Mouse (Mus musculus) limb, embryonic 15.5 days (tissue): ENCODE results near the gene Nrbp1. TPM values are rescaled to one million over a fixed set of nuclear protein-coding genes. Genes with fewer than 3 reads are reported as not detected.

Experiments
- ATAC-seq: fragments of 200-750 bp; cut with Nextera tagmentation; 2 replicates; pipeline ENCODE4 v1.8.0; 2017; ENCODE audit warnings: low read depth, moderate TSS enrichment; ENCODE audit not compliant: insufficient number of reproducible peaks, low FRiP score, low TSS enrichment
- H3K27ac ChIP-seq: fragments of 300-500 bp; sonication (generic); 2 replicates; pipeline ENCODE4 v1.5.1; 2015; ENCODE audit warnings: moderate library complexity, mild to moderate bottlenecking, inconsistent platforms
- H3K27me3 ChIP-seq: fragments of 300-500 bp; sonication (generic); 2 replicates; pipeline ENCODE4 v1.6.1; 2015; ENCODE audit warnings: inconsistent platforms
- H3K36me3 ChIP-seq: fragments of 300-500 bp; sonication (generic); 2 replicates; pipeline ENCODE4 v1.6.1; 2015; ENCODE audit warnings: inconsistent platforms
- H3K4me1 ChIP-seq: fragments of 300-500 bp; sonication (generic); 2 replicates; pipeline ENCODE4 v1.6.1; 2015; ENCODE audit warnings: inconsistent platforms
- H3K4me2 ChIP-seq: fragments of 300-500 bp; sonication (generic); 2 replicates; pipeline ENCODE4 v1.6.1; 2015; ENCODE audit warnings: mild to moderate bottlenecking, inconsistent platforms
- H3K4me3 ChIP-seq: fragments of 300-500 bp; sonication (generic); 2 replicates; pipeline ENCODE4 v1.5.1; 2015; ENCODE audit warnings: mild to moderate bottlenecking, inconsistent platforms
- H3K9ac ChIP-seq: fragments of 300-500 bp; sonication (generic); 2 replicates; pipeline ENCODE4 v1.6.1; 2015; ENCODE audit warnings: inconsistent platforms
- H3K9me3 ChIP-seq: fragments of 300-500 bp; sonication (generic); 2 replicates; pipeline ENCODE4 v1.6.1; 2016; ENCODE audit warnings: inconsistent platforms
- WGBS: fragments of 180-500 bp; shearing (Covaris S2); methylation state at CpG from one replicate; pipeline ENCODE4 v1.1.7; 2015; 5-methylcytosine and 5-hydroxymethylcytosine counted together
- polyA plus RNA-seq: library from polyadenylated mRNA; unstranded; fragments of >200 nt; fragmentation: Nextera tagmentation; extraction: Ambion mirVana; gene quantifications from 2 replicates; pipeline ENCODE4 v1.2.1, GENCODE M21; 2015

Gene Nrbp1
- polyA plus RNA-seq, 1 experiment from 2014 or later = 167 TPM

DNA sequence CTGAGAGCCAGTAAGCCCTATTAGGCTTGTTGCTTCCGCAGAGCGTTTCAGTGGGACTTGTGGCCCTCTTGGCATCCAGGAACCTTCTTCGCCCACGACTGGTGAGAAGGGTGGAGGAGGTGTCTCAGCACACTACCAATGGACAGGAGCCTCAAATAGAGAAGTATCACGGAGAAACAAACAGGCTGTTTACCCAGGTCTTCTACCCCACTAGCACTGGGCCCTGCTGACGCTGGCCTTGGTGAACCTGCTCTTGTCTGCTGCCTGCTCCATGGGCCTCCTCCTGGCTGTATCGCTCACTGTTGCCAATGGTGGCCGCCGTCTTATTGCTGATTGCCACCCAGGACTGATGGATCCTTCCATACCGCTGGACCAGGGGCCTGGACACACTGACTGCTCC is 11.5 kb downstream of the Nrbp1 start:
- 52% methylated on average over 10 of the region's 10 CpGs for WGBS
- H3K27ac ChIP-seq = no peak overlapping the region

DNA sequence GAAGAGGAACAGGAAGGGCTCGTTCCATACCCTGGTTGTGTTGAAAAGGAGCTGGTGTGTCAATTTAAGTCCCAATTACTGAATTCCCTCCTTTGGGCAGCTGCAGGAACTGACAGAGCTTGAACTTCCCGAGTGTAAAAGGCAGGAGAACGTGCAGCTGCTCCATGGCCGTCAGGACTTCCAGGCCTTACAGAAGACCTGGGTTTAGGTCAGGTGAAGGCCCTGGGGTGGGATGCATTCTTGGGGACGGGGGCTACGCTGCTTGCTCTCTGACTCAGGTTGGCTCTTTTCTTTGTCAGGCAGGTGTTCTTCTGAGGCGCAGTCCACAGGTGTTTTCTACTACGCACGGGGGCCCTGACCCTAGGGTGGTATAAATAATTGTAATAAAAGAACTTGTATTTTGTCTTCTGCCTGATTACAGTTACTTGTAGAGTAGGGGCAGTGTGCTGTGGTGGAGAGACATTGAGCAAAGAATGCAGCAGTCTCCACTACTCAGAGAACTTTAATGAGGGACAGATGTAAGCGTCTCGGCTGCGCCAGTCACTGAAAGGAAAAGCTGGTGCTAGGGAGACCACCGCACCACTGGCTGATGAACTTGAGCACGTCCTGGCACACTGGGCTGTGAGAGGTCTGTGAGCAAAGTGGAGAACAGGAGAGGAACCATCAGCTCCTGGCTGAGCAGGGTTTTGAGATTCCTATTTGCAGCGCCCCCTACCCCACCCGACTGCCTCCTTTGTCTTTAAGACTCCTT is 12.3 kb downstream of the Nrbp1 start:
- Histone ChIP-seq H3K36me3 (peaks cover 73% of the 10 kb centered on the region), H3K4me2 (no peak overlapping the region), H3K9me3 (no peaks in the 10 kb centered on the region), H3K9ac (no peak overlapping the region), H3K27ac (peak overlapping the region; percentile 67; the same call in 1 of the 2 replicates), H3K4me1 (peaks cover 43% of the 10 kb centered on the region), H3K4me3 (no peak overlapping the region), H3K27me3 (no peaks in the 10 kb centered on the region)
- 46% methylated on average over 16 of the region's 16 CpGs for WGBS
- ATAC-seq = peak; percentile 26; the same call in 1 of the 2 replicates

More for the DNA sequence above, 11.5 kb downstream of the Nrbp1 start:
- Histone ChIP-seq H3K36me3 (peaks cover 74% of the 10 kb centered on the region), H3K9me3 (no peaks in the 10 kb centered on the region), H3K4me3 (peak overlapping the region; percentile 35), H3K9ac (no peak overlapping the region), H3K27me3 (no peaks in the 10 kb centered on the region), H3K4me2 (peak overlapping the region; percentile 43), H3K4me1 (peaks cover 43% of the 10 kb centered on the region)
- no peak for ATAC-seq

DNA sequence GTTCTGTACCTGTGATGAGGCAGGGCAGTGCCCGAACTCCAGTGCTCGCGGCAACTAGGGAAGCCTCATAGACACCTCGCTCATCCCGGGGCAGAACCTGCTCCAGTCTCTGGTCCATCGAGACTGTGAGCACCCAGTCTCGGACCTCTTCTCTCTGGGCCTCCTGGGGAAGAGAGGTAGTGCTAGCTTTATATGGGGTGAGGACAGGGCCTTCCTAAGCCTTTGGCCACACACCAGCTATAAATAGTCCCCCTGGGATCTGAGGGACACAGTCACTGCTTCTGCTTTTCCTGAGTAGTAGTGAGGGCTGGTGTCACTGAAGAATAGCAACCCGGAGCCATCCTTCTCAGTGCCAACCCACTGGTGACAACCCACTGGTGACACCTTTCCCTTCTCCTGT is 13.1 kb downstream of the Nrbp1 start:
- Histone ChIP-seq H3K4me2 (no peak overlapping the region), H3K4me1 (peaks cover 43% of the 10 kb centered on the region), H3K9ac (no peak overlapping the region), H3K4me3 (no peak overlapping the region), H3K9me3 (no peaks in the 10 kb centered on the region), H3K27me3 (no peaks in the 10 kb centered on the region), H3K36me3 (peaks cover 67% of the 10 kb centered on the region), H3K27ac (peak overlapping the region; percentile 59)
- WGBS = 90% methylated on average over 8 of the region's 8 CpGs
- no peak for ATAC-seq

DNA sequence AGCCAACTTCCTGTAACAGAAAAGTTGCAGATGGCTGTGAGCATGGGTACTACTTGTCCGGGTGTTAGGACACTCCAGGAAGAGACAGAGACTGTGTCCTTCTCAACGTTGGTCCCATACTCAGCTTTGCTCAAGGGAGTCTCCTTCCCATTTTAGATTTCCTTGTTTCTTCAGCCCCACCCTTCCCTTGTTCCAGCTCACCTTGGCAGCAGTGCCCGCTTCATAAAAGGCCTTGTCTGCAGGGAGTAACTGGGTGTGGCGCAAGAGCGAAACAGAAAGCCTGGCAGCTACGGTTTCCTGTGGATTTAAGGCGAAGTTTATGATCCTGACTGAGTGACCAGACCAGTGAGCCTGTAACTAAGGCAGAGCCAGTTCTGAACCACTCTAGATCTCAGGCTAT is 13.8 kb downstream of the Nrbp1 start:
- Histone ChIP-seq H3K4me1 (peaks cover 43% of the 10 kb centered on the region), H3K36me3 (peaks cover 67% of the 10 kb centered on the region), H3K27ac (peak overlapping the region; percentile 48), H3K4me2 (no peak overlapping the region), H3K9me3 (no peaks in the 10 kb centered on the region), H3K27me3 (no peaks in the 10 kb centered on the region), H3K4me3 (no peak overlapping the region), H3K9ac (no peak overlapping the region)
- WGBS = 63% methylated on average over 7 of the region's 7 CpGs
- no peak for ATAC-seq

DNA sequence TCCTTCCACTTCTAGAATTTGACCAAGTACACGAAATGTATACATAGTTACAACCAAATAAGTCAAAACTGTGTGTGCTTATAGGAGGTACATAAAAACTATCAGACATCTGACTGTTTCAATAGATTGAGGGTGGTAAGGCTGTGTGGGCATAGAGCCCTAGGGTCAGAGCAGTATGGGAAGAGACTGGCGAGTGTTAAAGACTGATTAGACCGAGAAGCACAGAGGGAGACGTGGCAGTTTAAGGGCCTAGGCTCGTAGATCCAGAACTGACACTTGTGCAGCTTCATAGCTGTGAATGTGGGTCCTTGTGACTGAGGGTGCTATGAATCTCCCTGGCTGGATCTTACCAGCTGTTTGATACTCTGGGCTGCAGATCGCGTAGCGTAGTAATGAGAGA is 14.2 kb downstream of the Nrbp1 start:
- no peak for ATAC-seq
- H3K4me3 ChIP-seq = no peak overlapping the region
- H3K36me3 ChIP-seq = peaks cover 67% of the 10 kb centered on the region
- WGBS = 83% methylated on average over 8 of the region's 8 CpGs
- no peak overlapping the region for H3K4me2 ChIP-seq
- no peak overlapping the region for H3K9ac ChIP-seq
- no peaks in the 10 kb centered on the region for H3K27me3 ChIP-seq
- H3K27ac ChIP-seq = peak overlapping the region; percentile 48
- no peaks in the 10 kb centered on the region for H3K9me3 ChIP-seq
- H3K4me1 ChIP-seq = peaks cover 43% of the 10 kb centered on the region

DNA sequence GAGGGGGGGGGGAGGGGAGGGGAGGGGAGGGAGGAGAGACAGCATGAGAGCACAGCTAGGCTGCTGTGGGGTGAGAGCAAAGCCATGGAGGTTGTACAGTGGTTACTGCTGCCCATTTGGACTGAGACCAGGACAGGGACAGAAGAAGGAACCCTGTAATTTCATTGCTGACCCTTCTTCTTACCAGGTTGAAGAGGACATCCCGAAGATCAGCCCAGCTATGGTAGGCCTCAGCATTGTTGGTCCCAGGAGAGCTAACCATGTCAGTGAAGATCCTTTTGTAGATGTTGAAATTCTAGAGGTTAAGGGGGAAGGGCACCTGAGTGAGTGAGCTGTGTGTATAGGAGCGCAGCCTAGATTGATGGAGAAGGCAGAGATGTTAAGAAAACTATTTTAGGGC is 14.7 kb downstream of the Nrbp1 start:
- H3K27ac ChIP-seq = no peak overlapping the region
- no peak overlapping the region for H3K4me2 ChIP-seq
- H3K4me1 ChIP-seq = peaks cover 42% of the 10 kb centered on the region
- H3K36me3 ChIP-seq = peaks cover 67% of the 10 kb centered on the region
- no peaks in the 10 kb centered on the region for H3K9me3 ChIP-seq
- no peak overlapping the region for H3K4me3 ChIP-seq
- WGBS = 86% methylated on average over 2 of the region's 2 CpGs
- H3K27me3 ChIP-seq = no peaks in the 10 kb centered on the region
- no peak for ATAC-seq
- no peak overlapping the region for H3K9ac ChIP-seq

DNA sequence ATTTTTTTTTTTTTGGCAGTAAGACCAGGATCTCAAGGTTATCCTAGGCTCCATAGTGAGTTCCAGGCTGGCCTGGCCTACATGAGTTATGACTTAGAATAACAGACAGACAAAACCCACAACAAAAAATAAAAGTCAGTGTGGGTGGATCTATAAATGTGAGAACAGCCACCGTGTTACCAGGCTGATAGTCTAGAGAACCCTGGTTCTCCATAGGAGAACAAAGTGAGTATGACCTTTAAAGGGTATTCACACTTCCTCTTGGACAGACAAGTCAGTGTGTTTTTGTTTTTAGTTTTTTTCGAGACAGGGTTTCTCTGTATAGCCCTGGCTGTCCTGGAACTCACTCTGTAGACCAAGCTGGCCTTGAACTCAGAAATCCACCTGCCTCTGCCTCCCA is 15.3 kb downstream of the Nrbp1 start:
- H3K9ac ChIP-seq = no peak overlapping the region
- ATAC-seq = no peak
- WGBS = 81% methylated on average over 2 of the region's 2 CpGs
- H3K4me3 ChIP-seq = no peak overlapping the region
- H3K27me3 ChIP-seq = no peaks in the 10 kb centered on the region
- H3K27ac ChIP-seq = no peak overlapping the region
- H3K36me3 ChIP-seq = peaks cover 67% of the 10 kb centered on the region
- H3K9me3 ChIP-seq = no peaks in the 10 kb centered on the region
- H3K4me2 ChIP-seq = no peak overlapping the region
- H3K4me1 ChIP-seq = peaks cover 36% of the 10 kb centered on the region

DNA sequence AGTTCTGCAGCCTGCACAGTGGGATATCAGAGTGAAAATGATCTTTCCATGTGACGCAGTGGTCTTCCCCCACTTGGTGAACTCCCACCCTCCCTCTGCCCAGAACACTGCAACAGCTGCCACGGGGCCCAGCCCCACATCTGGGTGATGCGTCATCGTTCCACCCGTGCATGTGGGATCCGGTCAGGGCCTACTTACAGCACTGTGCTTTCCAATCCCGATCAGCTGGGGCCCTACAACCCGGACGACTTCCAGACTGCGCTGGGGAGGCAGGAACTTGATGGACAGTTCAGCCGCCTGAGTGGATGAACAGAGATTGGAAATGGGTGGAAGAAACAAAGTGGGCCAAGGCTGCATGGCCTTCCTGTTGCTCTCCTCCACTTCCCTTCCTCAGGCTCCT is 17.0 kb downstream of the Nrbp1 start:
- no peak for ATAC-seq
- Histone ChIP-seq H3K4me2 (no peak overlapping the region), H3K27ac (no peak overlapping the region), H3K4me1 (peaks cover 20% of the 10 kb centered on the region), H3K36me3 (peaks cover 73% of the 10 kb centered on the region), H3K4me3 (no peak overlapping the region), H3K9me3 (no peaks in the 10 kb centered on the region), H3K27me3 (no peaks in the 10 kb centered on the region), H3K9ac (no peak overlapping the region)
- 79% methylated on average over 11 of the region's 11 CpGs for WGBS

DNA sequence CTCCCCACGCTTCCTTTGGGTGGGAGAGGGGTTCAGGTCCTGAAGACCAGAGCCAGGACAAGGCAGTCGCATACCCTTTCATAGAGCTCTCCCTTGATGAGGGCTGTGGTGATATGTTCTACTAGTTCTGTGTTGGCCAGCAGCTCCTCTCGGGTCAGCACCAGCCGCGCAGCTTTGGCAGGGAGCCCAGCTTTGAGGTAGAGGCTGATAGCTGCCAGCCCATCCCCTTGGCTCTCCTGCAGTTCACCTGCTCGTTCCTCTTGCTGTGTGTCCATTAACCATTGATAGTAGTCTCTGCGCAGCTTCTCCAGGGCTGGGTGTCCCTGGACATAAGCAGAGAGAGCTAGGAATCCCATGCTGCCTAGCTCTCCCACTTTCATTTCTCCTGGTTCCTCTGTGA is 25.4 kb downstream of the Nrbp1 start:
- H3K9ac ChIP-seq = no peak overlapping the region
- peaks cover 94% of the 10 kb centered on the region for H3K36me3 ChIP-seq
- no peak overlapping the region for H3K4me2 ChIP-seq
- WGBS = 89% methylated on average over 7 of the region's 7 CpGs
- H3K27ac ChIP-seq = no peak overlapping the region
- no peaks in the 10 kb centered on the region for H3K9me3 ChIP-seq
- no peak overlapping the region for H3K4me3 ChIP-seq
- H3K4me1 ChIP-seq = no peaks in the 10 kb centered on the region
- ATAC-seq = no peak
- no peaks in the 10 kb centered on the region for H3K27me3 ChIP-seq

DNA sequence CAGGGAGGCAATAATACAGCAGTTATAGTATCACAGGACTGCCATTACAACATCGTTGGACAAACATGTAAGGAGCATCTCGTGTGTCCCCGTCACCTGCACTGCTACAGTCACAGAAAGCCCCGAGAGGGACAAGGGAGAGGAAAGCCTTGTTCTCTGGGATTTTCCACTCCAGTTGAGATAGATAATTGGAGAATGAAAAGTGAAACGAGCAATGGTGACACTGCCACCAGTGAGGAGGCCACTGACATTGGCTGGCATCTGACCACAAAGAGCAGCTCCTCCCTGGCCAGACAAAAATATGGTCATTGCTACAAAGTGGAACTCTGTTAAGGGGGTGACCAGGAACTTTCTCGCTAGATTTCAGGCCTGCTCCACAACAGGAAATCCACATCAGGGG is 27.0 kb downstream of the Nrbp1 start:
- H3K36me3 ChIP-seq = peaks cover 89% of the 10 kb centered on the region
- no peak for ATAC-seq
- H3K4me1 ChIP-seq = no peaks in the 10 kb centered on the region
- no peak overlapping the region for H3K27ac ChIP-seq
- no peaks in the 10 kb centered on the region for H3K9me3 ChIP-seq
- no peak overlapping the region for H3K4me3 ChIP-seq
- no peaks in the 10 kb centered on the region for H3K27me3 ChIP-seq
- no peak overlapping the region for H3K4me2 ChIP-seq
- H3K9ac ChIP-seq = no peak overlapping the region
- 90% methylated on average over 6 of the region's 6 CpGs for WGBS

DNA sequence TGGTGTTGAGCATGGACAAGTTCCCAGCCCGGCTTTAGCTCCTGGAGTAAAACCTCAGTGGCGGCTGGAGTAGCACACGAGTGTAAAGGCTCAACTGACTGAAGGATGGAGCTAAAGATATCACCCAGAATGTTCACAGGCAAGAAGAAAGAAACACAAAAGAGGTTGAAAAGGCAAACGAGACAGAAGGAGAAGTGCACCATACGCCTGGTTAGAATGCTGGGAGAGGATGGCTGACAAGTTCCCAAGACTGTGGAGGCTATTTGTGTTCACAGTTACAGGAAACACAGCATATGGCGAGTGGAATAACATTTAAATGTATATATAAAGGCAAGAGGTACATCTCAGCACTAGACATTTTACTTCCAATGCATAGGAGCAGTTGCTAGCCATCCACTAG is 32.4 kb downstream of the Nrbp1 start:
- Histone ChIP-seq H3K9ac (no peak overlapping the region), H3K4me2 (no peak overlapping the region), H3K4me3 (no peak overlapping the region), H3K36me3 (peaks cover 80% of the 10 kb centered on the region), H3K4me1 (no peaks in the 10 kb centered on the region), H3K27me3 (no peaks in the 10 kb centered on the region), H3K9me3 (no peaks in the 10 kb centered on the region), H3K27ac (no peak overlapping the region)
- no peak for ATAC-seq
- WGBS = 91% methylated on average over 6 of the region's 6 CpGs

DNA sequence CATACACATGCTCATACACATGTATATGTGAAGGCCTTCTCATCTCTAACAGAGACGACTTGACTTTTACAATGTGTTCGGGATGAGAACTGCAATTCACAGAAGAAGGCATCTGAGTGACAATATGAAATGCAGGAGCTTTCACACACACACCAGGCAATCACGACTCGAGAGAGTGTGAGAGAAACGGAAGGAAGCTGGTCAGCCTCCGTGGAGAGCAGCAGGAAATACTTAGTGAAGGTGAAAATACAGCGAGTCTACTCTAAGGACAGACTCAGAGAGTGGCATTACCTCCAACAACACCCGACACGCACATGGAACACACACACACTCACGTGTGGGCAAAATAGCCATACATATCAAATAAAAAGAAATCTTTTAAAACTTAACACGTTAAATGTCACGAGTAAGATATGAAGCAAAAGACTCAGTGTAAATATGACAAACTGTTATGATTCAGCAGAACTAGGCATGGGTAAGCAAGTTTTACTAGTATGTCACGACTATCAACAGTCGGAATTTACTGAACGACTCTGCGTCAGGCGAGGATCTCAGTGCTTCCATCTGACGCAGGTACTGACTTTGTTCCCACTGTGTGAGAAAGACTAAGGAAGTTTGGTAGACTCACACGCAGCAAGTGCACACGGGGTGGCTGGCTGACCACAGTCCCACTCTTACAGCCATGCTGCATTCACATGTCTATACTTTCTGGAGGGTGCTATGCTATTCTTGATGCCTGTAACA is 38.8 kb downstream of the Nrbp1 start:
- no peaks in the 10 kb centered on the region for H3K4me1 ChIP-seq
- no peak for ATAC-seq
- H3K9me3 ChIP-seq = no peaks in the 10 kb centered on the region
- no peak overlapping the region for H3K9ac ChIP-seq
- no peak overlapping the region for H3K4me2 ChIP-seq
- H3K36me3 ChIP-seq = peaks cover 92% of the 10 kb centered on the region
- H3K27ac ChIP-seq = no peak overlapping the region
- H3K4me3 ChIP-seq = no peak overlapping the region
- WGBS = 84% methylated on average over 20 of the region's 20 CpGs
- no peaks in the 10 kb centered on the region for H3K27me3 ChIP-seq
